Mouse (Mus musculus): ENCODE measurements around the gene Lrrtm4. TPM values are rescaled to one million over a fixed set of nuclear protein-coding genes. Genes with fewer than 3 reads are reported as not detected.

Gene Lrrtm4
- 2.2 and 2.3 TPM in 2 replicates for polyA plus RNA-seq (2012; rRNA removed)
- polyA plus RNA-seq (2014; fragmentation: Nextera tagmentation; extraction: Ambion mirVana) = 3.6 and 4.5 TPM in 2 replicates

DNA sequence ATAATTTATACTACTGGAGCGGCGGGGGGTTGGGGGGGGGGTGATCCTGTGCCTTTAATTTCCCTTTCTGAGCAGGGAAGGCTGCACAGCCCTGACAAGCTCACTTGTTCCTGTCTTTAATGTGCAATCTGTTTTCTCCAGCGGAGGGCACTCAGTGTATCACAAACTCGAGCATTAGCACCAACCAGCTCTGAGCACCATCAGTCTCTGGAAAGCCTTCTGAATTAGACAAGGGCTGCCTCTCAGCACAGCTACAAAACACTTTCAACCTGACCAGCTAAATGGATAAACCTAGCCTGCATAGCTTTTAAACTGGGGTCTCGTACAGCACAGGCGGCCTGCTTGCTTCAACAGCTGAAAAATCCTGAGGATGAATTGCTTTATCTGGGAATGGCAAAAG lies at the start of gene Lrrtm4:
Lrrtm4 (plus strand) TSS at position 113 of the 400 bp plus-strand sequence.
- Histone ChIP-seq H3K27me3 (ENCODE audit: control insufficient read depth, insufficient read depth, low read length) (no peaks in the 10 kb centered on the region), H3K9me3 (ENCODE audit: control insufficient read depth, low read length) (no peaks in the 10 kb centered on the region), H3K36me3 (ENCODE audit: control insufficient read depth, insufficient read depth, low read length) (no peaks in the 10 kb centered on the region; the same call in 1 of the 2 replicates), H3K4me3 (replicated peaks; ENCODE audit: low read length) (peak within 1 kb of the TSS; percentile 39), H3K9ac (ENCODE audit: low read depth, low read length, severe bottlenecking) (peak within 1 kb of the TSS; percentile 38; the same call in 1 of the 2 replicates), H3K27ac (replicated peaks; ENCODE audit: low read depth, low read length) (no peak within 1 kb of the TSS), H3K4me2 (replicated peaks; ENCODE audit: low read depth, low read length, severe bottlenecking) (peak within 1 kb of the TSS; percentile 66), H3K4me1 (ENCODE audit: control insufficient read depth, insufficient read depth, low read length) (no peaks in the 10 kb centered on the region)
- TF ChIP-seq POLR2A (IDR thresholded peaks at IDR 0.05; ENCODE audit: borderline replicate concordance, extremely low read depth, insufficient read depth, insufficient read length) = no peak
- WGBS = 5% methylated on average over 6 of the region's 6 CpGs
- ATAC-seq (ENCODE audit: low FRiP score, low read depth) (peak; percentile 41), DNase-seq (ENCODE audit: low spot score) (peak; percentile 20)

- peak overlapping the region; percentile 38; the same call in 1 of the 2 replicates for H3K9ac ChIP-seq (ENCODE audit: low read depth, low read length, severe bottlenecking)
- no peak for ATAC-seq (ENCODE audit: low FRiP score, low read depth)
- WGBS = 4% methylated on average over 14 of the region's 14 CpGs
Measured at GRCm38 (mm10) chr6:80019189-80019860, 648 bp downstream of the Lrrtm4 start.

DNA sequence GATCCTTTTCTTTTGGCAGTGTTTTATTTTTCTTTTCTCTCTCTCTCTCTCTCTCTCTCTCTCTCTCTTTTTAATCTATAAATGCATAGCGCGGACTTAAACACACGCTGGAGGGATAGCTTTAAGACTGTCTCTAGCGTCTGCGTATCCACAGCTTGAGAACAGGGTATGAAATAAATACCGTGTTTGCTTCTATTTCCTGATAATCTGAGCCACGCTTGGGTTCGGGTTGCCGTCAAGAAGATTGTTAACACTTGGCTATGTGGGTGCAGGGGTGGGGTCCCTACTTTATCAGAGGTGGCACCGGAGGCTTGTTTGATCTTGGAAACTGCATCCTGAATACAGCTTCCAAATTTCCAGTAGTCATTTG lies 1.2 kb downstream of the Lrrtm4 start:
- WGBS = 4% methylated on average over 10 of the region's 10 CpGs
- H3K9me3 ChIP-seq (ENCODE audit: control insufficient read depth, low read length) = no peaks in the 10 kb centered on the region
- no peak for TF ChIP-seq POLR2A (IDR thresholded peaks at IDR 0.05; ENCODE audit: borderline replicate concordance, extremely low read depth, insufficient read depth, insufficient read length)
- peak overlapping the region; percentile 39 for H3K4me3 ChIP-seq (replicated peaks; ENCODE audit: low read length)
- no peaks in the 10 kb centered on the region; the same call in 1 of the 2 replicates for H3K36me3 ChIP-seq (ENCODE audit: control insufficient read depth, insufficient read depth, low read length)
- no peak overlapping the region for H3K27ac ChIP-seq (replicated peaks; ENCODE audit: low read depth, low read length)
- ATAC-seq (ENCODE audit: low FRiP score, low read depth) = no peak
- no peak for DNase-seq (ENCODE audit: low spot score)
- peak overlapping the region; percentile 38; the same call in 1 of the 2 replicates for H3K9ac ChIP-seq (ENCODE audit: low read depth, low read length, severe bottlenecking)
- H3K27me3 ChIP-seq (ENCODE audit: control insufficient read depth, insufficient read depth, low read length) = no peaks in the 10 kb centered on the region
- H3K4me2 ChIP-seq (replicated peaks; ENCODE audit: low read depth, low read length, severe bottlenecking) = peak overlapping the region; percentile 66
- H3K4me1 ChIP-seq (ENCODE audit: control insufficient read depth, insufficient read depth, low read length) = no peaks in the 10 kb centered on the region

More at GRCm38 (mm10) chr6:80019189-80019860, 648 bp downstream of the Lrrtm4 start:
- H3K27ac ChIP-seq (replicated peaks; ENCODE audit: low read depth, low read length) = no peak overlapping the region
- peak overlapping the region; percentile 39 for H3K4me3 ChIP-seq (replicated peaks; ENCODE audit: low read length)
- peak overlapping the region; percentile 66 for H3K4me2 ChIP-seq (replicated peaks; ENCODE audit: low read depth, low read length, severe bottlenecking)
- no peaks in the 10 kb centered on the region; the same call in 1 of the 2 replicates for H3K36me3 ChIP-seq (ENCODE audit: control insufficient read depth, insufficient read depth, low read length)
- TF ChIP-seq POLR2A (IDR thresholded peaks at IDR 0.05; ENCODE audit: borderline replicate concordance, extremely low read depth, insufficient read depth, insufficient read length) = no peak
- no peaks in the 10 kb centered on the region for H3K27me3 ChIP-seq (ENCODE audit: control insufficient read depth, insufficient read depth, low read length)
- no peaks in the 10 kb centered on the region for H3K4me1 ChIP-seq (ENCODE audit: control insufficient read depth, insufficient read depth, low read length)
- no peaks in the 10 kb centered on the region for H3K9me3 ChIP-seq (ENCODE audit: control insufficient read depth, low read length)
- DNase-seq (ENCODE audit: low spot score) = no peak

- Histone ChIP-seq H3K9me3 (ENCODE audit: control insufficient read depth, low read length) (no peaks in the 10 kb centered on the region), H3K36me3 (ENCODE audit: control insufficient read depth, insufficient read depth, low read length) (no peaks in the 10 kb centered on the region), H3K4me3 (replicated peaks; ENCODE audit: low read length) (no peak overlapping the region), H3K4me2 (replicated peaks; ENCODE audit: low read depth, low read length, severe bottlenecking) (no peak overlapping the region), H3K27me3 (ENCODE audit: control insufficient read depth, insufficient read depth, low read length) (no peaks in the 10 kb centered on the region), H3K27ac (replicated peaks; ENCODE audit: low read depth, low read length) (no peak overlapping the region), H3K4me1 (ENCODE audit: control insufficient read depth, insufficient read depth, low read length) (no peaks in the 10 kb centered on the region), H3K9ac (ENCODE audit: low read depth, low read length, severe bottlenecking) (no peak overlapping the region)
- DNase-seq (ENCODE audit: low spot score) = no peak
- TF ChIP-seq POLR2A (IDR thresholded peaks at IDR 0.05; ENCODE audit: borderline replicate concordance, extremely low read depth, insufficient read depth, insufficient read length) = no peak
- ATAC-seq (ENCODE audit: low FRiP score, low read depth) = no peak
Measured at GRCm38 (mm10) chr6:80056849-80057248, 38.2 kb downstream of the Lrrtm4 start.

DNA sequence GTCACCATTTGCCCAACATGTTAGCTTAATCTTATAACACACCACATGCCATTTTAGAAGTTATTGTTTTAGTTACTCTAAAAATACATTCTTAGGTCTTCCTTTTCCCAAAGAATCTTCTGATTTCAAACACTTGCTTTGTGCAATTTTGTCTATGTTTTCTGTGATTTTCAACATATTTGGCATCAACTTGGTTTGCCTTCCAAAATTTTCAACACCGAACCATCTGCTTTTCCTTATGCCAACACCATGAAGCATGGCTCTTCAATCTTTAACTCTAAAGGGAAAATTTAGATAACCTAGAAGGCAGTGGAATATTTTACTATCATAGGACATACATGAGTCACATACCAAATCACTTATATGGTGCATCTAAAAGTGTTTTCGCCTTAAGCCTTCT lies 59.3 kb downstream of the Lrrtm4 start:
- Histone ChIP-seq H3K9me3 (ENCODE audit: control insufficient read depth, low read length) (no peaks in the 10 kb centered on the region), H3K27me3 (ENCODE audit: control insufficient read depth, insufficient read depth, low read length) (no peaks in the 10 kb centered on the region), H3K27ac (replicated peaks; ENCODE audit: low read depth, low read length) (no peak overlapping the region), H3K9ac (ENCODE audit: low read depth, low read length, severe bottlenecking) (no peak overlapping the region), H3K36me3 (ENCODE audit: control insufficient read depth, insufficient read depth, low read length) (no peaks in the 10 kb centered on the region), H3K4me2 (replicated peaks; ENCODE audit: low read depth, low read length, severe bottlenecking) (no peak overlapping the region), H3K4me1 (ENCODE audit: control insufficient read depth, insufficient read depth, low read length) (no peaks in the 10 kb centered on the region), H3K4me3 (replicated peaks; ENCODE audit: low read length) (no peak overlapping the region)
- no peak for DNase-seq (ENCODE audit: low spot score)
- no peak for TF ChIP-seq POLR2A (IDR thresholded peaks at IDR 0.05; ENCODE audit: borderline replicate concordance, extremely low read depth, insufficient read depth, insufficient read length)
- 89% methylated on average over 2 of the region's 2 CpGs for WGBS
- no peak for ATAC-seq (ENCODE audit: low FRiP score, low read depth)

Data from limb, embryonic 14.5 days (tissue).